Mouse (Mus musculus) mesoderm, embryonic 11.5 days (tissue): ENCODE measurements around the gene Akap2.

Experiments used
- DNase-seq: peaks from one replicate; pipeline ENCODE4 v3.0.0-alpha.2; 2012; ENCODE audit warnings: low read depth, low spot score

Akap2 gene

DNA sequence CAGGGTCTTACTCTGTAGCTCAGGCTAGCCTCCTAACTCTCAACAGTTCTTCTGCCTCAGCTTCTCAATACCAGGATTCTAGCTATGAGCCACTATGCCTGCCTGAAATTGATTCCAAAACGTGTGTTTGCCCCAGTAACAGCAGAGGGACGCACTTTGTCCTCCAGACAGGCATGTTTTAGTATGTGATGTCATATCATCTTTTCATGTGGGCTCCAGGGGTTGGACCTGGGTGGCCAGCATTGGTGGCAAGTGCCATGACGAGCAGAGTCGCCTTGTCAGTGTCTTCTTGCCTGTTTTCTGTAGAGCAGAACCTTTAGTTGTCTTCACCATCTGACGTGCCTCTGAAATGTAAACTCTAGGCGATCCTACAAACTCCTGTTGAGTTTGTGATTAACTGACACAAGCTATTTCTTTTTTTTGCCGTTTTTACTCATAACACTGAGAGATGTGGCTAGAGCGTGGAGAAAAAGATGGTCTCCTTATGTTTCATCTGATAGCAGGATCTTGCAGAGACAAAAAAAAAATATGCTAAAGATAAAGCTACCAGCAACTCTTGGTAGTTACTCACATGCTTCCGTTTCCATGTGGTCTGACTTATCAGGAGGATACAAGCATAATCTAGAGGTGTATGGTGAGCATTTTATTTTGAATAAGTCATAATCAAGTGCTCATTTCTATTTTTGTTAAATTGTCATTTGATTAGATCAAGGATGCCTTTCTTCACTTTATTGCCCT is 80.3 kb downstream of the Akap2 start:
- DNase-seq: no peak

DNA sequence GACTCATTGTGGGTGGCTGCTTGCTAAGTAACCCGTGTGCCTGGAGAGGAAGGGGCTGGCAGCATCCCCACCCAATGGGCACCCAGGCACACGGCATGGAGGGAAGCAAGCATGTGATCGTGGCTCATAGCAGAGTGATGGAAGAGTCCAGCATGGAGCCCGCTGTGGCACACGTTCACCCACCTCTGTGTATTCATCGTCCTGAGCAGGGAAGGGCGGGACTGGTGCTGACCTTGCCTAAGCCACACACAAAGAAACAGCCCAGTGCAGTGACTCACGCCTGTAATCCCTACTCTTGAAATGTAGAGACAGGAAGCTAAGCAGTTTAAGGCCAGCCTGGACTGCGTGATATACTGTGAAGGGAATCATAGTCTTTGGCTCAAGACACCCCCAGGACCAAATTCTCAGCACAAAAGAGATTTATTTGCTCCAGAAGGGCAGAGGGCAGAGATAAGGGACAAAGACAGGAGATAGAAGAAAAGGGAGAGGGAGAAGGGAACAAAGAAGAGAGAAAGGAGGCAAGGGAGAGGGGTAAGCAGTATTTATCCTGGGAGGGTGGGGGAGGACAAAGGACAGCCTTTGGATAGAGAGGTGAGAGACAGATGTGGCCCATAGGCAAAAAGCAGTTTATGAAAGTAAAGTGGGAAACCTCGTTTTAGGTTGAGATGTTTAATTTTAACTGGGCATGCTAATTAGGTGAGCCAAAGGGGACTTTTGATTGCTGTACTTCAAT is 81.0 kb downstream of the Akap2 start:
- DNase-seq: no peak

DNA sequence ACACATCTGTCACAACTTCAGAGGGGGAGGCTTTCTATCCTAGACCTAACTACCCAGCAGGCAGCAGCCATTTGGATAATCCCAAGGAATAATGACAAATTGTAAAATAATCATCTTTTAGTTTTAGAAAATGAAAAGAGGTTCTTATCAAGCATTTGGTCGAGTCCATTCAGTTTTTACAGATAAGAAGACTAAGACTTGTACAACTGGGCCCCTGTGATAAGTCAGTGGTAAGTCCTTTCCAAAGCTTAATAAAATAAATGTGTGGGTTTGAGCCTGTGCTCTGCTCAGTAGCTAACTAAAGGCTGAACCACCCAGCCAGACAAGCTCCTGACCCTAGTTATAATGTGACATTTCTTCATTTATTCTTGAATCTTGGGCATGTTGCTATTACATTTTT is 81.8 kb downstream of the Akap2 start:
- DNase-seq: no peak

GRCm38 (mm10) chr4:57801239-57801638 is 83.8 kb downstream of the Akap2 start:
- DNase-seq: no peak

DNA sequence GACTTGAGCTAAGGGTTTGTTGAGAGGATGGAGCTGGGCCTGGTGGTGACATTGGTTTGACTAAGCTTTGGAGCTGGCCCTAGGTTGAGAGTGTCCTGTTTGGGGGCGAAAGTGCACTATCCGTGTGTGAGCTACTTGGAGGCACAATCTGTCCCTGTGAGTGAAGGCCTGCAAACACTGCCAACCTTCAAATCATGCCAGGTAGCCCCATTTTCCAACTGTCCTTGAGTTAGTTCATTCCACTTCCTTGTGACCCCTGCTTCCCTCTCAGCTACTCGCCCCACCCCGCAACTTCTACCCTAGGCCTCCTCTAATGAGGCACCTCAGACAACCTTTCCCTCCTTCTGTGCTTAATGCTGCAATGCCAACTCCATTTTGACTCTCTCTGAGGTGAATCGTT is 84.5 kb downstream of the Akap2 start:
- DNase-seq: no peak

DNA sequence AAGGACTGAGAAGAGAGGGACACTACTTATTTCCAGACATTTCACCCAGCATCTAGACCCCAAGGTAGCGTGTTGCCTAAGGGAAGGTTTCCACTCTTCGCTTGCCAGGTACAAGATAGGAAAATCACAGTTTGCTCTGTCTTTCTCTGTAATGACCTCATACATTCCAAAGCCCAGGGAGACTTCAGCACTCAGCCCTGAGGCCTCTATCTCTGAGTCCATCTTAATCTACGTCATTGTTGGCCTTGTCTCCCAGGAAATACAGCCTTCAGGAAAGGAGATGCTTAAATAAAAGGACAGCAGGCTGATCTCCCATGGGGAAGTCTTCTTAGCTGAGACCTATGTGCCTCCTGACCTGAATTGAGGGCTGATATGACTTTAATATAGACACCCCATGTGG is 85.0 kb downstream of the Akap2 start:
- no peak for DNase-seq

DNA sequence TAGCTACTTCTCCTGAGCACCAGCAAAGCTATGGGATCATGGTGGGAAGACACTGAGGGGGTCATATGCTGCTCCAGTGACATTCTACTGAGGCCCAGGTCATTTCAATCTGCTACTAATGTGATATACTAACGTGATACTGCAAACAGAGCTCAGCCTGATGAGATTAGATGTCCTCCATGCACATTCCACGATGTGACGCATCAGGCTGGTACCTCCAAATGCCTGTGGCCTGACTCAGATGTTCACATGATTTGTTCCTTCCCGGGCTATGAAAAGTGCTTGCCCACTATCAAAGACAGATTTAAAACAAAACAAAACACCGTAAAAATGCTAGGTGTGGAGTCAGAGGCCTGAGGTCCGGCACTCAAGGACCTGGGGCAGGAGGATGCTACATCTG is 87.4 kb downstream of the Akap2 start:
- no peak for DNase-seq

GRCm38 (mm10) chr4:57809449-57809848 is 92.0 kb downstream of the Akap2 start:
- DNase-seq: no peak

GRCm38 (mm10) chr4:57812075-57812474 is 94.6 kb downstream of the Akap2 start:
- DNase-seq: no peak

- DNase-seq: no peak
Measured at GRCm38 (mm10) chr4:57812916-57813575, 95.6 kb downstream of the Akap2 start.

DNA sequence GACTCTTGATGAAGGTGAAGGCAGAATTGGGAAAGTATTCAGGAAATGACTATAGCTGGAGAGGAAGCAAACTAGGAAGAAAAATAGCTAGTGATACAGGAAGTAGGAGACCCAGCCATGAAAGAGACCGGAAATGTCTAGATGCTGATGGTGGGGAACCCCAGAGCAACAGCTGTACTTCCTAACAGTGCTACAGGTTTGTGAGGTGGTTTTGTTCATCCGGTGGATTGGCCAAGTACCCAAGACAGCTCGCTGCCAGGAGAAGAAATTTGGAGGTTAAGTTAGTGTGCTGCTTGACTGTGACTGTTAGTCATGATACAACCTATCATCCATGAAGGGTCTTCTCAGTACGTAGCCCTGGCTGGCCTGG is 96.1 kb downstream of the Akap2 start:
- no peak for DNase-seq

- no peak for DNase-seq
Measured at GRCm38 (mm10) chr4:57815355-57815754, 97.9 kb downstream of the Akap2 start.

DNA sequence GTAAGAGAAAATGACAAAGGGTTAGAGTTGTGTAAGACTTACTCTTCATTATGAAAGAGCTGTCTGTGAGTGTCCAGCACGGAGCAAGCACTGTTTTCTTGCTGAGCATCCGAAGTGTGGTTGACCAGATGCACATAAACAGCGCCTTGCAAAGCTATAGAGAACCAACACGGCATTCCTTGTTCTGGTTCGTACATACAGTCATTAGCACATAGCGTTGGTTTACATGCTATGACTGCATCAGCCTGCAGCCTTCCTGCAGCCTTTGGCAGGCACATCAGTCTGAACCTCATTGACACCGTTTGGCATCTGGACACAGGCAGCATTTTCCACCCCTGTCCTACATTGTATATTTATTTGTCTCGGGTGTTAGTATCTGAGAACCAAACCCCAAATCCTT is 98.7 kb downstream of the Akap2 start:
- DNase-seq: no peak

GRCm38 (mm10) chr4:57820839-57821374 is 103.5 kb downstream of the Akap2 start:
- no peak for DNase-seq

GRCm38 (mm10) chr4:57821556-57822356 is 104.3 kb downstream of the Akap2 start:
- DNase-seq: no peak

- DNase-seq: no peak
Measured at GRCm38 (mm10) chr4:57822641-57823040, 105.2 kb downstream of the Akap2 start.

DNA sequence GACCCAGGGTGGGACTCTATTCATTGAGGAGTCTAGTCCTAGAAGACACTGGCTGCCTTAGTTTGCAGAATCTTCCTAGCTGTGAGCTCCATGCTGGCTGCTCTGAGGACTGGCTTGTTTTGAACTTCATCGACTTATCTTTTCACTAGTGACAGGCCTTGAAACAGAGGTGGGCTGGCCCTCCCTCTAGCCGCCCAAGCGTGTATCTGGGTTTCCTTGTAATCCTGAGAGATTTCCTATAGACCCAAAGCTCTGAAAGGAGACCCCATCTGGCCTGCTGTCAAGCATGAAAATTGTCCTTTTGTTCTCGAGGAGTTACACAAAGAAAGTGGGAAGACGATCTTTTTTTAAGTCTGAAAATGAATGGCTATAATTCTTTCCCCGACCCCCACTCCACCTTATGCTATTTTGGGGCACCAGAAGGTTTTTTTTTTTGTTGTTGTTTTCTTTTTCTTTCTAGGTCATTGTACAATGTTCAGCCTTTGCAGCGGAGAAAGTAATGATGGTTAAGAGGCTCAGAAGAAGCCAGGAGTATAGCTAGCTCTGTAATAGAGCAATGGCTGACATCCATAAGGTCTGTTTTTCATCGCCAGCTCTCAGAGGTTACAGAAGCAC is 107.3 kb downstream of the Akap2 start:
- peak; percentile 68 for DNase-seq

DNA sequence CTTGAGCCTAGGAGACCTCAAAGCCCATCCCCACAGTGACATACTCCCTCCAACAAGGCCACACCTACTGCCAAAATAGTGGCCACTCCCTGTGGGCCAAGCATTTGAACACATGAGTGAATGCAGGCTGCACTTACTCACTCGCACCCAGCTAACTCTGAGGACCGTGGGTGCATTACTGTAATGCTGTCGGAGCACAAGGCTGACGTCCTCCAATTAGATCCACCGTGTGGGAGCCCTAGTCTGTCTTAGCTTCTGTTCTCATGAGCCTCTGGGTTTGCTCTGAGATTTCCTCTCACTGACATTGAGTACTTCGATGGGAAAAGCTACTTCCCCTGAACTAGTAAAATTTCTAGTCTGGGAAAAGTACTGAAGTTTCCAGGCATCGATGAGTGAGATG is 108.8 kb downstream of the Akap2 start:
- DNase-seq: no peak

- DNase-seq: no peak
Measured at GRCm38 (mm10) chr4:57829131-57829530, 111.7 kb downstream of the Akap2 start.

DNA sequence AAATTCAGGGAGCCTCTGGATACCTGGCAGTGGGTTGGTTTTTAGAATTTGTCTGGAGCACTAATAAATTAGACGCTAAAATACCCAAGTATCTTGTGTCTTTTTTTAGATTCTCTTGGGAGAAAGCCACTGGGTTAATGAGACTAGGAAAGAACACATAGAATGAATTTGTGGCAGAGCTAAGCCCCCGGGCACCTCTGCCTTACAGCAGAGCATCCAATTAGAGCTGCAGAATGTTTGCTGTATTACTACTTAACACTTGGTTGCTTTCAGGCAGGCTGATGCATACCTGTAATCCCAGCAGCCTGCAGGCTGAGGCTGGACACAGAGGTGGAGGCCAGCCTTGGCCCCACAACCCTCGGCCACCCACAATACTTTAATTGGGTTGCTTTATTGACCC is 112.3 kb downstream of the Akap2 start:
- no peak for DNase-seq

DNA sequence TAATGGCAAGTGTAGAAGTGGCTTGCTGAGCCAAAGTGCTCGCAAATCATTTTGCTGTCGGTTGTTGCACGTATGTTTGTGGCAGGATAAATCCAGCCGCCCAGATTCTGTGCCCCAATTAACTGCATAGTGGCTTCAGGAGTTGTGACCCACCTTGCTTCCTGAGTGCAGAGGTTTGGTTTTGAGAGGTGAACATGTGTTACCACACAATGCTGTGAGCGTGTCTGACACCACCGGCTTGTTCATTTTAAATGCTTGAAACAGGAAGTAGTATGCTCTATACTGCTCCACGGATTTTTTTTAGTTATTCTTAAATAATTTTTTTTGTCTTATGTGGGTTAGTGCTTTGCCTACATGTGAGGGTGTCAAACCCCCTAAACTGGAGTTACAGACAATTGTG is 114.9 kb downstream of the Akap2 start:
- DNase-seq: no peak
